Mouse (Mus musculus): ENCODE measurements around the gene Traf7.

Gene Traf7

GRCm38 (mm10) chr17:24545247-24545646, 17.5 kb upstream of the Traf7 start:
- in situ Hi-C loops (cut with MboI, MseI) = loop anchor here (10.0 kb wide), 1 partner anchor 680 kb away; no protein-coding TSS in a partner anchor

GRCm38 (mm10) chr17:24544613-24545012, 16.9 kb upstream of the Traf7 start:
- in situ Hi-C loops (cut with MboI, MseI) = loop anchor here (10.0 kb wide), 1 partner anchor 680 kb away; no protein-coding TSS in a partner anchor

GRCm38 (mm10) chr17:24540375-24540774, 12.6 kb upstream of the Traf7 start:
- in situ Hi-C loops (cut with MboI, MseI) = loop anchor here (10.0 kb wide), 1 partner anchor 684 kb away; no protein-coding TSS in a partner anchor

- in situ Hi-C loops (cut with MboI, MseI) = no loop called here
These were observed 11.2 kb upstream of the Traf7 start for GRCm38 (mm10) chr17:24538950-24539349.

- in situ Hi-C loops (cut with MboI, MseI) = no loop called here
These were observed 9.8 kb upstream of the Traf7 start for GRCm38 (mm10) chr17:24537536-24537935.

- in situ Hi-C loops (cut with MboI, MseI) = no loop called here
These were observed 7.6 kb upstream of the Traf7 start for GRCm38 (mm10) chr17:24535300-24535699.

GRCm38 (mm10) chr17:24534160-24534718, 6.5 kb upstream of the Traf7 start, which contains the start of gene Rab26:
Gene Rab26, minus strand, starts transcription at chr17:24534210.
- in situ Hi-C loops (cut with MboI, MseI) = loop anchor here (5.0 kb wide), 1 partner anchor 123 kb away; the partner anchor contains the start of gene Npw

GRCm38 (mm10) chr17:24533099-24533992, 5.6 kb upstream of the Traf7 start:
- in situ Hi-C loops (cut with MboI, MseI) = loop anchor here (5.0 kb wide), 1 partner anchor 124 kb away; the partner anchor contains the start of gene Npw

GRCm38 (mm10) chr17:24532045-24532444, 4.3 kb upstream of the Traf7 start:
- in situ Hi-C loops (cut with MboI, MseI) = loop anchor here (5.0 kb wide), 1 partner anchor 125 kb away; the partner anchor contains the start of gene Npw

- in situ Hi-C loops (cut with MboI, MseI) = loop anchor here (5.0 kb wide), 1 partner anchor 126 kb away; the partner anchor contains the start of gene Npw
These were observed 3.3 kb upstream of the Traf7 start for GRCm38 (mm10) chr17:24531064-24531463.

GRCm38 (mm10) chr17:24530361-24531050, 2.8 kb upstream of the Traf7 start:
- in situ Hi-C loops (cut with MboI, MseI) = loop anchor here (5.0 kb wide), 1 partner anchor 127 kb away; the partner anchor contains the start of gene Npw

- in situ Hi-C loops (cut with MboI, MseI) = loop anchor here (5.0 kb wide), 1 partner anchor 127 kb away; the partner anchor contains the start of gene Npw
These were observed 2.1 kb upstream of the Traf7 start for GRCm38 (mm10) chr17:24529883-24530282.

- in situ Hi-C loops (cut with MboI, MseI) = no loop called here
These were observed 1.3 kb upstream of the Traf7 start for GRCm38 (mm10) chr17:24529007-24529451.

- in situ Hi-C loops (cut with MboI, MseI) = no loop called here
These were observed 801 bp upstream of the Traf7 start for GRCm38 (mm10) chr17:24528560-24528918.

GRCm38 (mm10) chr17:24527315-24527714, 423 bp downstream of the Traf7 start:
- in situ Hi-C loops (cut with MboI, MseI) = no loop called here

- in situ Hi-C loops (cut with MboI, MseI) = no loop called here
These were observed 3.0 kb downstream of the Traf7 start for GRCm38 (mm10) chr17:24524734-24525133.

GRCm38 (mm10) chr17:24520450-24520849, 7.3 kb downstream of the Traf7 start:
- in situ Hi-C loops (cut with MboI, MseI) = no loop called here

- in situ Hi-C loops (cut with MboI, MseI) = no loop called here
These were observed 13.2 kb downstream of the Traf7 start for GRCm38 (mm10) chr17:24514270-24515257.

- in situ Hi-C loops (cut with MboI, MseI) = no loop called here
These were observed 14.1 kb downstream of the Traf7 start for GRCm38 (mm10) chr17:24513609-24514008.

- in situ Hi-C loops (cut with MboI, MseI) = no loop called here
These were observed 19.8 kb downstream of the Traf7 start for GRCm38 (mm10) chr17:24507806-24508460.

All from T-helper 1 cell (primary cell).